Mouse (Mus musculus): ENCODE data around the gene F2rl2.

DNA sequence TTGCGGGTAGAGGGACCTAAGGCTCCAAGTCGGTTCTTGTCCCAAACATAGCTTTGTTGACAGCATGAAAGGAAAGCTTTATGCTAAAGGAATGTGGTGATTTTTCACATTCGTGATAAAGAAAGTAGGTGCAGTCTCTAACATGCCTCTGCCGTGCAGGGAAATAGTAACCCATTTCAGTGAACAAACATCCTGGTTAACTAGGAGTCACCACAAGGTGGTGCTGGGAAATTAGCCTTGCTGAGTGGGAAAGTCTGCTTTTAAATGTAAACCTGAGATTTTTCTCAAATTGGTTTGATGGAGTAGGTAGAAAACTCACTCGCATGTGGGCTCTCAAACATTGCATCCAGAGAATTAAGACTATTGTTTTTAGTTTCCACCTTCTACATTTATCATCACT, 43.0 kb downstream of the F2rl2 start:
- no peak for TF ChIP-seq ZC3H11A (IDR thresholded peaks at IDR 0.05; ENCODE audit: borderline replicate concordance, low read depth, low read length)
- no peak for TF ChIP-seq MAFK (IDR thresholded peaks at IDR 0.05; ENCODE audit: insufficient read depth, low read depth, low read length)
